Comparison of ENCODE assay signal across 12 mouse cellular contexts in the genomic region with DNA sequence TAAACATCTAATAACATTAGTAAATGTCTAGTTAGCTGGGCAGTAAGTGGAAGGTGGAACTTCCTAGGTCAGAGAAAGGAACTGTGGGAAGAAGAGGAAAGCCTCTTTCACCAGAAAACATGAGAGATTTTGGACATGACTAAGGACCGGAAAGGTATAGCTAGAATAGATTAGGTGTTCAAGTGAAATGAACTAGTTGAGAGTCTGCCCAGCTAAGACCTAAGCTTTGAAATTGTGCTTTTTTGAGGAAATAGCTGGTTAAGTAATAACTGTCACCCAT.
"Had no signal": no experiment of that assay in that cellular context is flagged by ENCODE, and none has a peak within 500 bp of the region (broad histone marks: within the 10 kb centered on the region; RNA-seq: fewer than 3 reads in every experiment).

No protein-coding gene starts in this region.

- DNase-seq: left cerebral cortex, postnatal 4 days; liver; liver, embryonic 13.5 days; liver, postnatal 0 days; lung, adult 18-20 months; lung, adult 2 months; lung, embryonic 14.5 days; lung, postnatal 10 days; lung, postnatal 14 days; lung, postnatal 36 days; lung, postnatal 4 days; midbrain, embryonic 14.5 days had no signal
